In genomic region chr17:83025340-83025816, GRCm38 (mm10) we compare ENCODE assay signal across 8 mouse cellular contexts.
A peak's percentile ranks its signal among the peaks of the same experiment; 100 is the strongest.
DNase-seq lines count a peak whose midpoint lies in the region; ATAC-seq and TF ChIP-seq lines count a peak whose summit lies in the region.

No protein-coding gene starts in this region.

- H3K9ac ChIP-seq in MEL (ENCODE audit: control insufficient read depth, low read depth, low read length, poor library complexity, severe bottlenecking): no peak overlapping the region
- H3K9ac ChIP-seq in forebrain, embryonic 15.5 days (replicated peaks): no peak overlapping the region

- peak; percentile 82 for DNase-seq in MEL (ENCODE audit: low read depth, low spot score)
- peak; percentile 56 for DNase-seq in cerebellum, adult 11 months
- DNase-seq in hindbrain, embryonic 10.5 days (ENCODE audit: low spot score): peak; percentile 87
- DNase-seq in layer of hippocampus, adult 9-10 months (ENCODE audit: low spot score): peak; percentile 55
- DNase-seq in lung, postnatal 14 days: peak; percentile 84
- peak; percentile 95 for DNase-seq in retina, embryonic 14.5 days (ENCODE audit: low spot score)
- DNase-seq in thymus, postnatal 36 days: peak; percentile 58 to 61

- no peaks in the 10 kb centered on the region for H3K4me1 ChIP-seq in MEL (ENCODE audit: control insufficient read depth in 1 of 2, insufficient read depth in 2 of 2, low read length in 2 of 2)
- H3K4me1 ChIP-seq in forebrain, embryonic 15.5 days: no peaks in the 10 kb centered on the region
- H3K4me1 ChIP-seq in hindbrain, embryonic 10.5 days (replicated peaks): no peaks in the 10 kb centered on the region

- no peak overlapping the region for H3K4me3 ChIP-seq in MEL (ENCODE audit: control insufficient read depth in 1 of 2, insufficient read depth in 1 of 2, low read depth in 2 of 2, low read length in 2 of 2)
- H3K4me3 ChIP-seq in forebrain, embryonic 15.5 days: no peak overlapping the region
- H3K4me3 ChIP-seq in hindbrain, embryonic 10.5 days: no peak overlapping the region

- TF ChIP-seq RAD21 in MEL (IDR thresholded peaks at IDR 0.05; ENCODE audit: low read depth, low read length): peak; percentile 88

- H3K79me2 ChIP-seq in MEL (ENCODE audit: control insufficient read depth, insufficient read depth, low read length, poor library complexity): no peaks in the 10 kb centered on the region

- WGBS in forebrain, embryonic 15.5 days: 9% methylated on average over 5 of the region's 5 CpGs
- 21% methylated on average over 5 of the region's 5 CpGs for WGBS in hindbrain, embryonic 10.5 days

- TF ChIP-seq EP300 in MEL (IDR thresholded peaks at IDR 0.05; ENCODE audit: low read depth in 1 of 2, low read length in 2 of 2): no peak

- TF ChIP-seq POLR2A in MEL (IDR thresholded peaks at IDR 0.05; ENCODE audit: control insufficient read depth in 1 of 2, insufficient read depth in 1 of 2, low read depth in 1 of 2, low read length in 2 of 2, poor library complexity in 1 of 2): no peak

- peak; percentile 78 to 93 (median 78) for TF ChIP-seq CTCF in MEL (IDR thresholded peaks at IDR 0.05 in 2 of 3, conservative IDR thresholded peaks at IDR 0.05 in 1 of 3; ENCODE audit: control insufficient read depth in 1 of 3, insufficient read depth in 1 of 3, low read depth in 2 of 3, low read length in 3 of 3, poor library complexity in 1 of 3, severe bottlenecking in 1 of 3)

- H3K27me3 ChIP-seq in MEL (ENCODE audit: control insufficient read depth in 1 of 2, insufficient read depth in 2 of 2, low read length in 2 of 2): no peaks in the 10 kb centered on the region
- H3K27me3 ChIP-seq in forebrain, embryonic 15.5 days: no peaks in the 10 kb centered on the region
- no peaks in the 10 kb centered on the region for H3K27me3 ChIP-seq in hindbrain, embryonic 10.5 days (ENCODE audit: insufficient read depth, poor library complexity, severe bottlenecking)

- no peak overlapping the region for H3K4me2 ChIP-seq in forebrain, embryonic 15.5 days (replicated peaks)

- no peaks in the 10 kb centered on the region for H3K36me3 ChIP-seq in MEL (ENCODE audit: control insufficient read depth in 1 of 2, insufficient read depth in 2 of 2, low read length in 2 of 2)
- no peaks in the 10 kb centered on the region for H3K36me3 ChIP-seq in forebrain, embryonic 15.5 days
- no peaks in the 10 kb centered on the region for H3K36me3 ChIP-seq in hindbrain, embryonic 10.5 days

- H3K9me3 ChIP-seq in MEL (replicated peaks; ENCODE audit: insufficient read depth, low read length): no peaks in the 10 kb centered on the region
- no peaks in the 10 kb centered on the region for H3K9me3 ChIP-seq in forebrain, embryonic 15.5 days
- peaks cover 7% of the 10 kb centered on the region for H3K9me3 ChIP-seq in hindbrain, embryonic 10.5 days

- H3K27ac ChIP-seq in MEL (ENCODE audit: control insufficient read depth, low read depth, low read length): no peak overlapping the region
- no peak overlapping the region for H3K27ac ChIP-seq in forebrain, embryonic 15.5 days (replicated peaks)
- no peak overlapping the region for H3K27ac ChIP-seq in hindbrain, embryonic 10.5 days

- peak; percentile 74 for ATAC-seq in forebrain, embryonic 15.5 days (replicated peaks)

TF ChIP-seq in MEL, 35 proteins besides CTCF, POLR2A, EP300 and RAD21:
- TF ChIP-seq POLR2AphosphoS5 (IDR thresholded peaks at IDR 0.05; ENCODE audit: borderline replicate concordance, low read depth, low read length): no peak
- peak; percentile 83 for TF ChIP-seq SMC3 (IDR thresholded peaks at IDR 0.05; ENCODE audit: low read depth, low read length)
- TF ChIP-seq KAT2A (conservative IDR thresholded peaks at IDR 0.05; ENCODE audit: low read depth, low read length): 0 out of 2 replicates have a peak, but pooled peaks have one; percentile 20
- TF ChIP-seq MXI1 (IDR thresholded peaks at IDR 0.05; ENCODE audit: low read depth, low read length): no peak
- 0 out of 2 replicates have a peak, but pooled peaks have one; percentile 24 for TF ChIP-seq ELF1 (IDR thresholded peaks at IDR 0.05; ENCODE audit: low read depth, low read length)
- TF ChIP-seq GABPA (IDR thresholded peaks at IDR 0.05; ENCODE audit: low read depth, low read length): no peak
- TF ChIP-seq MEF2A (IDR thresholded peaks at IDR 0.05; ENCODE audit: extremely low read depth, insufficient replicate concordance, low read depth, low read length, poor library complexity, severe bottlenecking): no peak
- TF ChIP-seq ZC3H11A (IDR thresholded peaks at IDR 0.05; ENCODE audit: low read depth, low read length): peak; percentile 77
- no peak for TF ChIP-seq MYB (IDR thresholded peaks at IDR 0.05; ENCODE audit: low read depth, low read length)
- TF ChIP-seq BHLHE40 (IDR thresholded peaks at IDR 0.05; ENCODE audit: borderline replicate concordance, low read depth, low read length): 0 out of 2 replicates have a peak, but pooled peaks have one; percentile 36
- TF ChIP-seq TCF12 (IDR thresholded peaks at IDR 0.05; ENCODE audit: low read depth, low read length): 0 out of 2 replicates have a peak, but pooled peaks have one; percentile 16
- TF ChIP-seq SIN3A (IDR thresholded peaks at IDR 0.05; ENCODE audit: low read length): 0 out of 2 replicates have a peak, but pooled peaks have one; percentile 27
- TF ChIP-seq ZKSCAN1 (IDR thresholded peaks at IDR 0.05; ENCODE audit: low read depth, low read length): no peak
- no peak for TF ChIP-seq MAZ (IDR thresholded peaks at IDR 0.05; ENCODE audit: low read depth, low read length)
- no peak for TF ChIP-seq ETS1 (IDR thresholded peaks at IDR 0.05; ENCODE audit: low read depth, low read length)
TF ChIP-seq in MEL: peak in this region for 7.
